Mouse (Mus musculus): ENCODE measurements at regions not wholly inside any gene's neighbourhood (a gene's known extent, or its start where the extent isn't known, plus 50 kb on each side); places are given as distances from the start of the nearest gene placed in this dataset.

DNA sequence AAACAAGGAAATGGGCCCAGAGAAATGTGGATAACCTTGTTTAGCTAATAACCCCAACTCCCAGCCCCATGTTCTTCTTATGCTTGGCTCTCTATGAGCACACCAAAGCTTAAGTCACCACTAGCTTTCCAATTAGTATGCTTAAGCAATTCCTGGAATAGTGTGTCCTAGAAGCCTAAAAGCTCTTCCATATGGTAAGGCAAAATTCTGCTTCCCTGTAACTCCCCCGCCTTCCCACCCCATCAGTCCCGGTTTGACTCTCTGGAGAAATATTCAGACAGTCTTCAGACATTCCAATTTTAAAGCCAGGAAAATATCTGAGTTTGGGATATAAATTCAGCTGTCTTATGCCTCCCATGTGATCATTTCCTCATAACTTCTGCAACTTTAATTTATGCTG is 120.6 kb upstream of the Fmr1 start:
- no peak overlapping the region for H3K9ac ChIP-seq (ENCODE audit: control insufficient read depth, low read depth, low read length, poor library complexity, severe bottlenecking)
- H3K9me3 ChIP-seq (replicated peaks; ENCODE audit: insufficient read depth, low read length): no peaks in the 10 kb centered on the region
- no peaks in the 10 kb centered on the region for H3K79me2 ChIP-seq (ENCODE audit: control insufficient read depth, insufficient read depth, low read length, poor library complexity)
- no peaks in the 10 kb centered on the region for H3K36me3 ChIP-seq (ENCODE audit: control insufficient read depth in 1 of 2, insufficient read depth in 2 of 2, low read length in 2 of 2)
- TF ChIP-seq BHLHE40 (IDR thresholded peaks at IDR 0.05; ENCODE audit: borderline replicate concordance, low read depth, low read length) (no peak), HCFC1 (IDR thresholded peaks at IDR 0.05; ENCODE audit: low read depth, low read length) (no peak), USF1 (IDR thresholded peaks at IDR 0.05; ENCODE audit: low read depth, low read length) (no peak), CHD2 (IDR thresholded peaks at IDR 0.05; ENCODE audit: low read length) (no peak)
- H3K27ac ChIP-seq (ENCODE audit: control insufficient read depth, low read depth, low read length): no peak overlapping the region
- DNase-seq (ENCODE audit: low read depth, low spot score): no peak
- no peaks in the 10 kb centered on the region for H3K27me3 ChIP-seq (ENCODE audit: control insufficient read depth in 1 of 2, insufficient read depth in 2 of 2, low read length in 2 of 2)
- H3K4me3 ChIP-seq (ENCODE audit: control insufficient read depth in 1 of 2, insufficient read depth in 1 of 2, low read depth in 2 of 2, low read length in 2 of 2): no peak overlapping the region
- no peaks in the 10 kb centered on the region for H3K4me1 ChIP-seq (ENCODE audit: control insufficient read depth in 1 of 2, insufficient read depth in 2 of 2, low read length in 2 of 2)

DNA sequence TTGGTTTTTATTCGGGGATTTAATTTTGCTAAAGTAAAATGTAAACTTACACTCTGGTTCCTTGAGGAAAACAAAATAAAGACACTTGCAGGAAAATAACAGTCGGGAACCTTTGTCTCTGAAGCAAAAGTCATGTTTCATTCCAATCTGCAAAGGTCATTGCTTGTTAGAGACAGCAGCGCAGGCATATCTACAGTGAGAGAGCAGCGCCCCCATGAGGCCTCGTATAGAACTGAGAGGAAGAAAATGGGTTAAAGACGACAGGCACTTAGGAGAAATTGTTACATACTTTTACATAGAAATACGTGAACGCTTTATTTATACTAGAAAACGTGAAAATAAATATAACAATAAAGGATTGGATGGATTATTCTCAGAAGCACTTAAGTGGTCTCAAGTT is 93.1 kb upstream of the Fmr1 start:
- no peak overlapping the region for H3K9ac ChIP-seq (ENCODE audit: control insufficient read depth, low read depth, low read length, poor library complexity, severe bottlenecking)

DNA sequence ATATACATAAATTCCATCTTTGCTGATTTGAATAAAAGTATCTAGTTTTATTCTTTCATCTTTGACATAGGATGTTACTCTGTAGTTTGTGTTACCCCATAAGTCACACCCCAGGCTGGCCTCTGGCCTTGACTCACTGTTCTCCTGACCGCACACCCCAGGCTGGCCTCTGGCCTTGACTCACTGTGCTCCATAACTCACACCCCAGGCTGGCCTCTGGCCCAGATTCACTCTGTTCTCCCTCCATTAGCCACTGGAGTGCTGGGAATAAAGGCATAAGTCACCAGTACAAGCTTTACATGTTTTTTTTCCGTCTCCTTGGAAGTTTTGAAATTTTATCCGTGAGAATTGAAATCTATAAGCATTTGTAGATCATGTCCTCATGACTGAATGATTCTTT is 56.2 kb upstream of the Fmr1 start:
- H3K9ac ChIP-seq (ENCODE audit: control insufficient read depth, low read depth, low read length, poor library complexity, severe bottlenecking): no peak overlapping the region
- no peaks in the 10 kb centered on the region for H3K9me3 ChIP-seq (replicated peaks; ENCODE audit: insufficient read depth, low read length)
- H3K36me3 ChIP-seq (ENCODE audit: control insufficient read depth in 1 of 2, insufficient read depth in 2 of 2, low read length in 2 of 2): no peaks in the 10 kb centered on the region
- TF ChIP-seq SIN3A (IDR thresholded peaks at IDR 0.05; ENCODE audit: low read length): no peak
- TF ChIP-seq ELF1 (IDR thresholded peaks at IDR 0.05; ENCODE audit: low read depth, low read length): no peak
- no peak for TF ChIP-seq POLR2AphosphoS2 (IDR thresholded peaks at IDR 0.05; ENCODE audit: low read length)
- TF ChIP-seq RAD21 (IDR thresholded peaks at IDR 0.05; ENCODE audit: low read depth, low read length): no peak
- no peak for TF ChIP-seq JUND (IDR thresholded peaks at IDR 0.05; ENCODE audit: low read depth, low read length)
- TF ChIP-seq MXI1 (IDR thresholded peaks at IDR 0.05; ENCODE audit: low read depth, low read length): no peak
- TF ChIP-seq BHLHE40 (IDR thresholded peaks at IDR 0.05; ENCODE audit: borderline replicate concordance, low read depth, low read length): no peak
- no peak for TF ChIP-seq POLR2AphosphoS5 (IDR thresholded peaks at IDR 0.05; ENCODE audit: borderline replicate concordance, low read depth, low read length)
- TF ChIP-seq ZMIZ1 (IDR thresholded peaks at IDR 0.05; ENCODE audit: low read depth, low read length): no peak
- TF ChIP-seq EP300 (IDR thresholded peaks at IDR 0.05; ENCODE audit: low read depth in 1 of 2, low read length in 2 of 2): no peak
- no peak for TF ChIP-seq MEF2A (IDR thresholded peaks at IDR 0.05; ENCODE audit: extremely low read depth, insufficient replicate concordance, low read depth, low read length, poor library complexity, severe bottlenecking)
- no peak for TF ChIP-seq NRF1 (IDR thresholded peaks at IDR 0.05; ENCODE audit: insufficient read depth, low read depth, low read length, poor library complexity, severe bottlenecking)
- no peak for TF ChIP-seq CHD2 (IDR thresholded peaks at IDR 0.05; ENCODE audit: low read length)
- TF ChIP-seq MYB (IDR thresholded peaks at IDR 0.05; ENCODE audit: low read depth, low read length): no peak
- no peak overlapping the region for H3K27ac ChIP-seq (ENCODE audit: control insufficient read depth, low read depth, low read length)
- no peaks in the 10 kb centered on the region for H3K4me1 ChIP-seq (ENCODE audit: control insufficient read depth in 1 of 2, insufficient read depth in 2 of 2, low read length in 2 of 2)
- H3K27me3 ChIP-seq (ENCODE audit: control insufficient read depth in 1 of 2, insufficient read depth in 2 of 2, low read length in 2 of 2): no peaks in the 10 kb centered on the region
- no peak for DNase-seq (ENCODE audit: low read depth, low spot score)
- H3K79me2 ChIP-seq (ENCODE audit: control insufficient read depth, insufficient read depth, low read length, poor library complexity): no peaks in the 10 kb centered on the region
- H3K4me3 ChIP-seq (ENCODE audit: control insufficient read depth in 1 of 2, insufficient read depth in 1 of 2, low read depth in 2 of 2, low read length in 2 of 2): no peak overlapping the region

More for the DNA sequence above, 93.1 kb upstream of the Fmr1 start:
- Histone ChIP-seq H3K4me3 (ENCODE audit: control insufficient read depth in 1 of 2, insufficient read depth in 1 of 2, low read depth in 2 of 2, low read length in 2 of 2) (no peak overlapping the region), H3K4me1 (ENCODE audit: control insufficient read depth in 1 of 2, insufficient read depth in 2 of 2, low read length in 2 of 2) (no peaks in the 10 kb centered on the region), H3K9me3 (replicated peaks; ENCODE audit: insufficient read depth, low read length) (no peaks in the 10 kb centered on the region), H3K27me3 (ENCODE audit: control insufficient read depth in 1 of 2, insufficient read depth in 2 of 2, low read length in 2 of 2) (no peaks in the 10 kb centered on the region), H3K27ac (ENCODE audit: control insufficient read depth, low read depth, low read length) (no peak overlapping the region), H3K79me2 (ENCODE audit: control insufficient read depth, insufficient read depth, low read length, poor library complexity) (no peaks in the 10 kb centered on the region), H3K36me3 (ENCODE audit: control insufficient read depth in 1 of 2, insufficient read depth in 2 of 2, low read length in 2 of 2) (no peaks in the 10 kb centered on the region)
- TF ChIP-seq ZKSCAN1 (IDR thresholded peaks at IDR 0.05; ENCODE audit: low read depth, low read length): no peak
- TF ChIP-seq GATA1 (IDR thresholded peaks at IDR 0.05; ENCODE audit: low read depth, low read length): no peak
- TF ChIP-seq POLR2A (IDR thresholded peaks at IDR 0.05; ENCODE audit: control insufficient read depth in 1 of 2, insufficient read depth in 1 of 2, low read depth in 1 of 2, low read length in 2 of 2, poor library complexity in 1 of 2): no peak
- no peak for TF ChIP-seq USF2 (IDR thresholded peaks at IDR 0.05; ENCODE audit: borderline replicate concordance in 1 of 2, insufficient read depth in 1 of 2, low read depth in 1 of 2, low read length in 2 of 2)
- no peak for TF ChIP-seq UBTF (IDR thresholded peaks at IDR 0.05; ENCODE audit: borderline replicate concordance, insufficient read depth, low read depth, low read length)
- TF ChIP-seq GABPA (IDR thresholded peaks at IDR 0.05; ENCODE audit: low read depth, low read length): no peak
- peak; percentile 13 for TF ChIP-seq RAD21 (IDR thresholded peaks at IDR 0.05; ENCODE audit: low read depth, low read length)
- TF ChIP-seq NELFE (IDR thresholded peaks at IDR 0.05; ENCODE audit: low read depth, low read length): no peak
- TF ChIP-seq POLR2AphosphoS5 (IDR thresholded peaks at IDR 0.05; ENCODE audit: borderline replicate concordance, low read depth, low read length): no peak
- TF ChIP-seq CTCF (IDR thresholded peaks at IDR 0.05 in 2 of 3, conservative IDR thresholded peaks at IDR 0.05 in 1 of 3; ENCODE audit: control insufficient read depth in 1 of 3, insufficient read depth in 1 of 3, low read depth in 2 of 3, low read length in 3 of 3, poor library complexity in 1 of 3, severe bottlenecking in 1 of 3): peak in 2 of 3 experiments; percentile 11 to 29; a peak in 2 of 6 replicates
- TF ChIP-seq TBP (IDR thresholded peaks at IDR 0.05; ENCODE audit: low read depth, low read length): no peak
- peak; percentile 3 for DNase-seq (ENCODE audit: low read depth, low spot score)

All from MEL (cell line).